Mouse (Mus musculus): ENCODE data around the gene Map4k4. TPM values are rescaled to one million over a fixed set of nuclear protein-coding genes. Genes with fewer than 3 reads are reported as not detected.

The Map4k4 gene
- polyA plus RNA-seq, 1 experiment from 2014 or later: 73.9 TPM

DNA sequence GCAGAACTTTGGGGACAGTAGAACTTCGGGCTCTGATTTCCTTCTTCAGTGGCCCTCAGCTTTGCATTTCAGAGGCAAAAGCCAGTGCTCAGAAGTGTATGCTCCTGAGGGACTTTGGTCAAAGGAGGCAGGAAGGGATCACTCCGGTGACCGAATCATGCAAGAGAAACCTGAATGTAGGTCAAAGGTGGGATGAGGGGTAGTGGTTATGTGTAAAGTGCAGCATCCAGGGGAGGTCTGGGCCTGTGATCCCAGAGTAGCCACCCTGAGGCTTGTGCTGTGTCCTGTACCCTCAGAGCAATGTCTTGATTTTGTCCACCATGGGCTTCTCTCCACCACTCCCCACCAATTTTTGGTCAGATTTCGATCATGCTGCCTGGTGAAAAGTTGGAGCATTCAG, 171.8 kb downstream of the Map4k4 start:
- 86% methylated on average over 4 of the region's 4 CpGs for WGBS

DNA sequence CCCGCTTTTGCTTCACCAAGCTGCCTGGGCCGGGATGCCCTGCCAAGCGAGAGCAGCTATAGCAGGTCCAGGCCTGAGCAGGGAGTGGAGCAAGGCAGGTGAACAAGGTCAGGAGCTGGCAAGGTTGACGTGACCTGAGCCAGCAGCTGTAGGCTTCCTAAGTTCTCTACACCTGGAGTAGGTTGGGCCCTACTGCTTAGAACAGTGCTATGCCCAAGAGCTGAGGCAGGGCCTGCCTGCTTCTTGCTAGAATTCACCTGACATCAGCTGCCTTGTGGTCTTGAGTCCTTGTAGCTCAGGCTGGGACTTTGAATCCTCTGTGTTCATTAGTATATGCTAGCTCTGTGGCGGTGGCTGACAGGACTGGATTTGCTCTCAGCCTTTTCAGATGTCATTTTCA, 173.1 kb downstream of the Map4k4 start, which contains the start of gene Il1r2:
Gene Il1r2, plus strand, starts transcription at position 301 of the 400 bp plus-strand sequence.
- WGBS: 91% methylated on average over 5 of the region's 5 CpGs
- Histone ChIP-seq H3K36me3 (replicated peaks) (no peaks in the 10 kb centered on the region), H3K9ac (no peak within 1 kb of the TSS), H3K27ac (no peak within 1 kb of the TSS), H3K4me1 (no peaks in the 10 kb centered on the region; the same call in 1 of the 2 replicates), H3K9me3 (no peaks in the 10 kb centered on the region), H3K27me3 (no peaks in the 10 kb centered on the region), H3K4me3 (replicated peaks) (no peak within 1 kb of the TSS), H3K4me2 (no peak within 1 kb of the TSS)
- ATAC-seq (ENCODE audit: low FRiP score): no peak

More for the DNA sequence above, 171.8 kb downstream of the Map4k4 start:
- Histone ChIP-seq H3K9me3 (no peaks in the 10 kb centered on the region), H3K27me3 (no peaks in the 10 kb centered on the region), H3K9ac (no peak overlapping the region), H3K4me1 (no peaks in the 10 kb centered on the region; the same call in 1 of the 2 replicates), H3K4me2 (no peak overlapping the region), H3K36me3 (replicated peaks) (no peaks in the 10 kb centered on the region), H3K4me3 (replicated peaks) (no peak overlapping the region), H3K27ac (no peak overlapping the region)
- ATAC-seq (ENCODE audit: low FRiP score): no peak

Other genes with a start within 250 kb of the Map4k4 start
- 0.22 and 0.38 TPM in 2 replicates for gene Creg2, start 249.4 kb upstream of the Map4k4 start, polyA plus RNA-seq (2016; fragmentation: Nextera tagmentation; extraction: Ambion mirVana)
- gene Rfx8, start 179.9 kb upstream of the Map4k4 start, polyA plus RNA-seq (2016; fragmentation: Nextera tagmentation; extraction: Ambion mirVana): not detected in 2 replicates
- not detected in 2 replicates for gene Gm3646, start 95.6 kb upstream of the Map4k4 start, polyA plus RNA-seq (2016; fragmentation: Nextera tagmentation; extraction: Ambion mirVana)
- gene Il1r2, start 173.2 kb downstream of the Map4k4 start, polyA plus RNA-seq (2016; fragmentation: Nextera tagmentation; extraction: Ambion mirVana): 0.40 and 0.47 TPM in 2 replicates

Data from forebrain, embryonic 12.5 days (tissue).